Mouse (Mus musculus) forelimb bud, embryonic 11.5 days (tissue): Measurements from ENCODE around the gene Nmur1.
"Not testable (repeated sequence)": the region's sequence is repeated elsewhere in the genome, so short reads cannot be mapped to it uniquely, and the experiment has no call there.

Experiments used
- DNase-seq: peaks from one replicate; pipeline ENCODE4 v3.0.0-alpha.2; 2012; ENCODE audit warnings: low read depth, low spot score

Nmur1 gene

GRCm38 (mm10) chr1:86359798-86360179 lies 66.2 kb downstream of the Nmur1 start:
- DNase-seq = no peak

GRCm38 (mm10) chr1:86358906-86359797 lies 66.9 kb downstream of the Nmur1 start, which contains the start of gene Ncl:
Ncl (minus strand) TSS chr1:86359400.
- DNase-seq = peak; percentile 99

GRCm38 (mm10) chr1:86358229-86358905 lies 67.7 kb downstream of the Nmur1 start:
- no peak for DNase-seq

- DNase-seq = no peak
These were observed 71.8 kb downstream of the Nmur1 start for GRCm38 (mm10) chr1:86354186-86354585.

GRCm38 (mm10) chr1:86350576-86350975 lies 75.5 kb downstream of the Nmur1 start:
- no peak for DNase-seq

- no peak for DNase-seq
These were observed 76.3 kb downstream of the Nmur1 start for GRCm38 (mm10) chr1:86349696-86350095.

- no peak for DNase-seq
These were observed 76.8 kb downstream of the Nmur1 start for GRCm38 (mm10) chr1:86349201-86349600.

- DNase-seq = no peak
These were observed 77.2 kb downstream of the Nmur1 start for GRCm38 (mm10) chr1:86348801-86349200.

GRCm38 (mm10) chr1:86348083-86348482 lies 77.9 kb downstream of the Nmur1 start:
- no peak for DNase-seq

- no peak for DNase-seq
These were observed 78.3 kb downstream of the Nmur1 start for GRCm38 (mm10) chr1:86347716-86348045.

- DNase-seq = no peak
These were observed 78.9 kb downstream of the Nmur1 start for GRCm38 (mm10) chr1:86346851-86347715.

GRCm38 (mm10) chr1:86345956-86346355 lies 80.1 kb downstream of the Nmur1 start:
- no peak for DNase-seq

- no peak for DNase-seq
These were observed 81.0 kb downstream of the Nmur1 start for GRCm38 (mm10) chr1:86345069-86345468.

- no peak for DNase-seq
These were observed 81.8 kb downstream of the Nmur1 start for GRCm38 (mm10) chr1:86343969-86344861.

GRCm38 (mm10) chr1:86343087-86343645 lies 82.9 kb downstream of the Nmur1 start:
- no peak for DNase-seq

- no peak for DNase-seq
These were observed 83.7 kb downstream of the Nmur1 start for GRCm38 (mm10) chr1:86342371-86342770.

GRCm38 (mm10) chr1:86341096-86341495 lies 84.9 kb downstream of the Nmur1 start:
- DNase-seq = not testable (repeated sequence)

- peak; percentile 85 for DNase-seq
These were observed 86.7 kb downstream of the Nmur1 start for GRCm38 (mm10) chr1:86339156-86339812.

- DNase-seq = no peak
These were observed 89.7 kb downstream of the Nmur1 start for GRCm38 (mm10) chr1:86336330-86336729.
